Mouse (Mus musculus) kidney, adult 10 weeks (tissue): Measurements from ENCODE around the gene Camkk1. TPM values are rescaled to one million over a fixed set of nuclear protein-coding genes. Genes with fewer than 3 reads are reported as not detected.

Source experiments
- polyA plus RNA-seq: library from polyadenylated mRNA; stranded (reverse); fragments of 350-450 nt; fragmentation: Illumina TruSeq; extraction: RNeasy Lipid Tissue Mini Kit (QIAGEN cat#74804); gene quantifications from one replicate; pipeline ENCODE4 v1.2.3, GENCODE M21; 2014; ENCODE audit warnings: low read depth, low replicate concordance

The Camkk1 gene
- 0.16 TPM for polyA plus RNA-seq

DNA sequence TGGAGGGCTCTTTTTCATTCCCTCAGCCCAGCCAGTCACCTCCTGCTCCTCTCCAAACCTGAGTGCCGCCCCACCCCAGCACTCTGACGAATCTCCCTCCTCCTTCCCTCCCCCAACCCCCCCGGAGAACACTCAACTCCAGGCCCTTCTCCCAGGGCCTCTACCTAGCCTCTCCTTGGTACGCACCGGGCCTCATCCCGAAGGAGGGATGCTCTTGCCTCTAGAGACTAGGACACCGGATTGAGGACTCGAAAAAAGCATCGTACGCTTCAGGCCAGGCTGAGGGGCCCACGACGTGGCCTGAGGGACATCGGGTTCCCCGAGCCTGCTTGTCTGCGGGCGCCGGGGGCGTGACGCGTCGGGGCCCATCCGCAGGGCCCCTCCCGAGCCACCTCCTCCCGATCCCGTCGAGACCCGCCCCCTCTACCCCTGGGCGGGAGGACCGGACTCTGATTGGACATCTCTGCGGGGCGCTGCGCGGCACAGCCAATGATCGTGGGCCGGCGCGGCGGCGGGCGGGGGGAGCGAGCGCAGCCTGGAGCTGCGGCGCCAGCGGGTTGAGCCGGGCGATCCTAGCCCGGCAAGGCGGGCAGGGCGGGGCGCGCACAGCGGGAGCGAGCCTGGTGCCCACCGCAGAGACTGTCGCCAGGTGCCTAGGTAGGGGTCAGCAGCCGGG lies at the start of gene Camkk1:
Gene Camkk1, plus strand, starts transcription at position 538 of the 676 bp plus-strand sequence.

DNA sequence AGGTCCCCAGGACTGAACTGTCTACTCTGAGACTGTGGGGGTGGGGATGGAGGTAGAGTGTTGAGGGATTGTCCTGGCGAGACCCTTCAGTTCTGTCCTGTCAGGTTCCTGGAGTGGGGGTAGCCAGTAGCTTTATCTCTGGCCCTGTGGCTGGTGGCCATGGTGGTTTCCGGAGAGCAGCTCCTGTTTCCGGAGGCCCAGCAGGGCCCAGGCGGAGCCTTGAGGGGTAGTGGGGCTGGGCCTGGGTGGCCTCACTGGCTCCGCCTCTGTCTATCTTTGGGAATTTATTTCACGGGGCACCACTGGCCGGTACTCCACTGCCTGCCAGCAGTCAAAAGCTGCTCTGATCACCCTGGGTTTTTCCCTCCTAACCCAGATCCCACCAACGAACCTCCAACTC lies 20.0 kb upstream of the Camkk1 start, which contains the start of gene P2rx1:
Gene P2rx1, plus strand, starts transcription at position 333 of the 400 bp plus-strand sequence.

DNA sequence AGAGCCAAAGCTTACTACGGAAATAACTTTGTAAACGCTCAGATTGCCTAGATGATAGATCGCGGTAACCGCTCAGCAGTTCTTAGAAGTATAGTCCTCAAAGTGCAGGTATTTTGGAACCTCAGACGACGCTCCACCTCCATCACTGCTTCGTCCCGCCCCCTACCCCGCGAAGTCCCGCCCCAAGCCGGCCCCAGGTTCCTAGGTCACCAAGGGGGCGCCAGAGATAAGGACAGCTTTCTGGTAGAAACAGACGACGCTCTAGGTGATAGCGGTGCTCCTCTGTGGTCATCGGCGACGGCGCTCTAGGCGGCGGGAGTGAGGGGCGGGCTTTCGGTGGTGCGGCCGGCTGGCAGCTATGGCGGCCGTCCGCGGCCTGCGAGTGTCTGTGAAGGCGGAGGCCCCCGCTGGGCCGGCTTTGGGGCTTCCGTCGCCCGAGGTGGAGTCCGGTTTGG lies 28.8 kb downstream of the Camkk1 start, which contains the start of gene Ncbp3:
Gene Ncbp3, plus strand, starts transcription at position 242 of the 455 bp plus-strand sequence.

DNA sequence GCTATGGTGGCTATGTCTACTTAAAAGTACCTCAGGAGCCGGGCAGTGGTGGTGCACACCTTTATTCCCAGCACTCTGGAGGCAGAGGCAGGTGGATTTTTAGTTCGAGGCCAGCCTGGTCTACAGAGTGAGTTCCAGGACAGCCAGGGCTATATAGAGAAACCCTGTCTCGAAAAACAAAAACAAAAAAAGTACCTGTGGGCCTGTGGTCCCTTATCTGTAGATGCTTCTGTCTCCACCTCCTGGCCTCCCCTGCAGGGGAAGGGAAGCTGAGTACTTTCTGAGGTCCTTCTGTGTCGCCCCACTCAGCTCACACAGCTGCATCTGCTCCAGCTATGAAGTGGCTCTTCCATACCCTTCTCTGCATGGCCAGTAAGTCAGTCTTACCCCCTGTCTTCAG lies 71.5 kb downstream of the Camkk1 start, which contains the start of gene Itgae:
Gene Itgae, plus strand, starts transcription at position 301 of the 400 bp plus-strand sequence.

Other genes with a start within 250 kb of the Camkk1 start
- 16.9 TPM for gene Cyb5d2, start 222.9 kb upstream of the Camkk1 start, polyA plus RNA-seq
- gene Zzef1, start 222.8 kb upstream of the Camkk1 start, polyA plus RNA-seq = 11.2 TPM
- 5.0 TPM for gene Atp2a3, start 57.8 kb upstream of the Camkk1 start, polyA plus RNA-seq
- gene P2rx1, start 19.9 kb upstream of the Camkk1 start, polyA plus RNA-seq = 1.1 TPM
- 6.7 TPM for gene Ncbp3, start 28.8 kb downstream of the Camkk1 start, polyA plus RNA-seq
- 0.40 TPM for gene Itgae, start 71.6 kb downstream of the Camkk1 start, polyA plus RNA-seq
- gene Haspin, start 119.3 kb downstream of the Camkk1 start, polyA plus RNA-seq = 3.6 TPM
- 4.8 TPM for gene P2rx5, start 141.4 kb downstream of the Camkk1 start, polyA plus RNA-seq
- gene Emc6, start 158.0 kb downstream of the Camkk1 start, polyA plus RNA-seq = 90.2 TPM
- gene Tax1bp3, start 158.1 kb downstream of the Camkk1 start, polyA plus RNA-seq = 31.2 TPM
- gene Ctns, start 180.0 kb downstream of the Camkk1 start, polyA plus RNA-seq = 20.8 TPM
- gene Shpk, start 180.5 kb downstream of the Camkk1 start, polyA plus RNA-seq = 7.5 TPM
- not detected for gene Trpv1, start 215.3 kb downstream of the Camkk1 start, polyA plus RNA-seq
- gene Trpv3, start 248.4 kb downstream of the Camkk1 start, polyA plus RNA-seq = 0.20 TPM